In the genomic region with DNA sequence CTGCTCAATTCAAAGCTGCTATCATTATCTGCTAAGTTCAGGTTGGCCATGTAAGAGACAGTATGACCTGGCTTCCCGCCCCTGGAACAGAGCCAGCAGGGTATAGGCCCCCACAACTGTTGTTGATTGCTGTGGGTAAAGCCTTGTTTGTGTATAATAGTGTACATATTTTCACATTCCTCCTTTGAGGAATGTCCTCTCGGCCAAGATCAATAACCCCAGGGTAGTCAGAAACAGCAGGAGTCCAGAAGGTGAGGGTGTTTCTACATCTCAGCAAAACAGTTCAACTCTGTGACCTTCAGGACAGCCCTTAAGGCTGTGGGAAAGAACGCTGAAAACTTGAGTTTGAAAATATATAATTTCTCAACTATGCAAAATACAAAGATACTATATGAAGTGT, we compare ENCODE assay signal across 24 mouse cellular contexts.
DNase-seq lines count a peak whose midpoint lies in the region; ATAC-seq and TF ChIP-seq lines count a peak whose summit lies in the region.
"Had no signal": no experiment of that assay in that cellular context is flagged by ENCODE, and none has a peak within 500 bp of the region (broad histone marks: within the 10 kb centered on the region; RNA-seq: fewer than 3 reads in every experiment).

No protein-coding gene starts in this region.

- 100% methylated on average over 2 of the region's 3 CpGs for WGBS in macrophage (ENCODE audit: missing documents)

- no peaks in the 10 kb centered on the region for H3K79me2 ChIP-seq in macrophage (ENCODE audit: inconsistent target)

- no peak overlapping the region for H3K4me3 ChIP-seq in bone marrow macrophage, adult 2 months (ENCODE audit: insufficient read depth, low read length)
- H3K4me3 ChIP-seq in macrophage (ENCODE audit: inconsistent target) = no peak overlapping the region

- DNase-seq in R1 (ENCODE audit: low read depth, low spot score) (peak; percentile 51), ZHBTc4 (ENCODE audit: low read depth, low spot score) (peak; percentile 62)
- no peak for DNase-seq in heart, adult 8-10 months (ENCODE audit: low spot score)
- DNase-seq in retina, postnatal 1 day = no peak
- no peak for DNase-seq in retina, embryonic 14.5 days (ENCODE audit: low spot score)
- DNase-seq: adrenal gland, adult 2 months; adrenal gland, adult 8-10 months; adrenal gland, postnatal 10 days; adrenal gland, postnatal 14 days; adrenal gland, postnatal 25 days; adrenal gland, postnatal 36 days; B cell, adult 2 months; cerebellum, adult 11 months; cerebellum, adult 11-12 months; cerebellum, adult 18-20 months; cerebellum, adult 2 months; cerebellum, adult 8-10 months; cerebellum, adult 9-10 months had no signal

- H3K4me1 ChIP-seq in bone marrow macrophage, adult 2 months (ENCODE audit: control insufficient read depth, insufficient read depth, low read length) = peaks cover 53% of the 10 kb centered on the region

- TF ChIP-seq CTCF in bone marrow macrophage, adult 2 months (IDR thresholded peaks at IDR 0.05; ENCODE audit: low read depth, low read length) = no peak

- TF ChIP-seq POLR2A in bone marrow macrophage, adult 2 months (IDR thresholded peaks at IDR 0.05; ENCODE audit: borderline replicate concordance, low read depth, low read length) = no peak

- H3K36me3 ChIP-seq in macrophage (ENCODE audit: inconsistent target) = no peaks in the 10 kb centered on the region
- H3K36me3 ChIP-seq: G1E had no signal

- no peak for ATAC-seq in activated CD4-positive, CD25-positive, alpha-beta regulatory T cell, adult 4 months
- ATAC-seq: CD4-positive, CD25-positive, alpha-beta regulatory T cell, adult 4 months; Patski had no signal

- peak overlapping the region; percentile 74 for H3K27ac ChIP-seq in bone marrow macrophage, adult 2 months (ENCODE audit: insufficient read depth, low read depth, low read length)
- H3K27ac ChIP-seq in macrophage = peak overlapping the region; percentile 90

Comparison
In these comparisons a context has a peak if more than half of its experiments do, and no peak if none do; other contexts are left out.
1. DNase-seq: peak in R1 (single experiment) and ZHBTc4 (single experiment); none in heart, adult 8-10 months (single experiment), retina, postnatal 1 day (single experiment) and retina, embryonic 14.5 days (single experiment).